Mouse (Mus musculus) stomach, embryonic 15.5 days (tissue): Measurements from ENCODE around the gene Cabp1. TPM values are rescaled to one million over a fixed set of nuclear protein-coding genes. Genes with fewer than 3 reads are reported as not detected.
A peak's percentile ranks its signal among the peaks of the same experiment; 100 is the strongest.

ENCODE experiments used
- ATAC-seq: fragments of 200-750 bp; cut with Nextera tagmentation; 2 replicates; pipeline ENCODE4 v1.8.0; 2017; ENCODE audit warnings: low read depth, moderate number of reproducible peaks, moderate TSS enrichment; ENCODE audit not compliant: insufficient read depth, low FRiP score
- H3K27ac ChIP-seq: fragments of 300-500 bp; sonication (generic); 2 replicates; pipeline ENCODE4 v1.5.1; 2015; ENCODE audit warnings: mild to moderate bottlenecking, inconsistent platforms
- H3K27me3 ChIP-seq: fragments of 300-500 bp; sonication (generic); replicated peaks from 2 replicates; pipeline ENCODE4 v1.6.1; 2015; ENCODE audit warnings: inconsistent platforms
- H3K36me3 ChIP-seq: fragments of 300-500 bp; sonication (generic); 2 replicates; pipeline ENCODE4 v1.6.1; 2015; ENCODE audit warnings: inconsistent platforms
- H3K4me1 ChIP-seq: fragments of 300-500 bp; sonication (generic); 2 replicates; pipeline ENCODE4 v1.6.1; 2015; ENCODE audit warnings: inconsistent platforms
- H3K4me2 ChIP-seq: fragments of 300-500 bp; sonication (generic); 2 replicates; pipeline ENCODE4 v1.6.1; 2015; ENCODE audit warnings: mild to moderate bottlenecking, inconsistent platforms
- H3K4me3 ChIP-seq: fragments of 300-500 bp; sonication (generic); replicated peaks from 2 replicates; pipeline ENCODE4 v1.5.1; 2015; ENCODE audit warnings: inconsistent platforms
- H3K9ac ChIP-seq: fragments of 300-500 bp; sonication (generic); 2 replicates; pipeline ENCODE4 v1.6.1; 2015; ENCODE audit warnings: inconsistent platforms
- H3K9me3 ChIP-seq: fragments of 300-500 bp; sonication (generic); 2 replicates; pipeline ENCODE4 v1.6.1; 2016; ENCODE audit warnings: inconsistent platforms
- WGBS: fragments of 180-500 bp; shearing (Covaris S2); methylation state at CpG from one replicate; pipeline ENCODE4 v1.1.7; 2015; 5-methylcytosine and 5-hydroxymethylcytosine counted together
- polyA plus RNA-seq: library from polyadenylated mRNA; unstranded; fragments of >200 nt; fragmentation: Nextera tagmentation; extraction: Ambion mirVana; gene quantifications from 2 replicates; pipeline ENCODE4 v1.2.1, GENCODE M21; 2015

Gene Cabp1
- polyA plus RNA-seq, 1 experiment from 2014 or later = 1.6 TPM

DNA sequence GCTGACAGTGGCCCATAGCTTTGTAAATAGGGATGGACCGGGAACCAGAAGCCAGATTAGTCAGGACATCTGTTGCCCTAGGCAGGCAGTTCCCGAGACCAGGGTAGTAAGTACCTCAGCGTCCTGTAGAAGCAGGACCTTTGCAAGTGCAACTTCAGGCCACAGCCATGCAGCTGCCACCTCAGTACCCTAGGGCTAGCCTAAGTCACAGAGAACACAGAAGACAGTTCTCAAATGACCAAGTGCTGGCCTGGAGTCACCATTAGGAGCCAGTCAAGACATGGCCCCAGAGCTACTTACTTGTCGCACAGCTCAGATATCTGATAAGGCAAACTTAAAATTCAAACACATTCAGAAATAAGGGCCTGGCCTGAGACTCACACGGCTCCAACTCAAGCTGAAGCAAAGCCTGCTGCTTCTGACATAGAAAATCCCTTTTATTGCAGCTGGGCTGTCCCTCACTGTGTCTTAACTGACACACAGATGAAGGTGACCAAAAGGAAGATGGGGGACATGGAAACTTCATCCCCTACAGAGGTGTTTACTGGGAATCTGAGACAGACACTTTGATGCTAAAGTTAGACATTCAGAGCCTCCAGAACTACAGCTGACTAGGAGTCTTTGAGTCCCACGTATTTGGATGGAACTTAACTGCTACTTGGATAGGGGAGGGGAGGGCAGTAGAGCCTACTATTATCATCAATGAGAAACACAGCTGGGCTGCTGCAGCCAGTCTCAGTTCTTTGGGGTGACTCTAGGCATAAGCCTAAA, 48.0 kb downstream of the Cabp1 start:
- Histone ChIP-seq H3K36me3 (peaks cover 50% of the 10 kb centered on the region), H3K27ac (no peak overlapping the region), H3K4me2 (no peak overlapping the region), H3K27me3 (no peaks in the 10 kb centered on the region), H3K9ac (no peak overlapping the region), H3K9me3 (no peaks in the 10 kb centered on the region), H3K4me1 (no peaks in the 10 kb centered on the region), H3K4me3 (no peak overlapping the region)
- WGBS = 77% methylated on average over 6 of the region's 6 CpGs
- ATAC-seq = no peak

GRCm38 (mm10) chr5:115145253-115145968, 48.8 kb downstream of the Cabp1 start:
- peaks cover 43% of the 10 kb centered on the region for H3K36me3 ChIP-seq
- WGBS = 77% methylated on average over 11 of the region's 11 CpGs
- H3K27ac ChIP-seq = no peak overlapping the region

DNA sequence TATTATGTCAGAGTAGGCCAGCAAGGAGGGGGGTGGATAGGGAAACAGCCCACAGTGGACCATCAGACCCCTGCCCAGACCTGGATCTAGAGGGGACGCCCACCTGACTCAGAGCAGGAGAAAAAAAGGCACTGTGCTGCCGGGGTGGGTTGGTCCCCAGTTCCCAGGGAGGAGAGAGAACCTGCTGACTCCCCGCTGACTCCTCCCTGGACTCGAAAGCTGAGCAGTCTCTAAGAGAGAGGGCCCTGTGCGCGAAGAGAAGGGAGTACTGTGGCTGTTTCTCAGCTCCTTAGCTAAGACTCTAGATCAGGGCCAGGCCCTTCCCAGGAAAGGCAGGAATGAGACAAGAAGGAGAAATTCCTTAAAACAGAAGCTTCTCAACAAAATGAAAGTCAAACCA, 49.7 kb downstream of the Cabp1 start:
- Histone ChIP-seq H3K27ac (no peak overlapping the region), H3K9ac (no peak overlapping the region), H3K9me3 (no peaks in the 10 kb centered on the region), H3K27me3 (no peaks in the 10 kb centered on the region), H3K4me2 (no peak overlapping the region), H3K4me3 (no peak overlapping the region), H3K4me1 (no peaks in the 10 kb centered on the region), H3K36me3 (peaks cover 34% of the 10 kb centered on the region)
- no peak for ATAC-seq
- 63% methylated on average over 6 of the region's 6 CpGs for WGBS

More at GRCm38 (mm10) chr5:115145253-115145968, 48.8 kb downstream of the Cabp1 start:
- H3K4me3 ChIP-seq = no peak overlapping the region
- H3K27me3 ChIP-seq = no peaks in the 10 kb centered on the region
- ATAC-seq = no peak
- H3K9ac ChIP-seq = no peak overlapping the region
- H3K4me1 ChIP-seq = no peaks in the 10 kb centered on the region
- H3K4me2 ChIP-seq = no peak overlapping the region
- H3K9me3 ChIP-seq = no peaks in the 10 kb centered on the region

DNA sequence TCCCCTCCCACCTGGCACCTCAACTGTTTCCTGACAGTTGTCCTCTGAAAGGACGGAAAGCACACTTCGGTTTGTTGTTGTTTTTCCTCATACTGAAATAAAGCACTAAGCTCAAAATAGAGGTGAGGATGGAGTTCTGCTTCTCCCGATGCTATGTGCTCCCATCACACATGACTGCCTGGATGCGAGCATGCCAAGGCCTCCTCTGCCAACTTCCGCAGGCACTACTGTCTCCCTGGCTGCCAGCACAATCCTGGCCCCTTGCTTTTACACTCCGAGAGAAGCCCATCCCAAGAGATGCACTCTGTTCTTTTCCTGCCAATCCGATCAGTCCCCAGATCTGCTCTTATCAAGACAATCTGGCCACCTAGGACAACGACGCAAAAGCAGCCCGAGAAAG, 50.6 kb downstream of the Cabp1 start:
- no peak overlapping the region for H3K4me2 ChIP-seq
- no peaks in the 10 kb centered on the region for H3K4me1 ChIP-seq
- no peak overlapping the region for H3K4me3 ChIP-seq
- no peaks in the 10 kb centered on the region for H3K9me3 ChIP-seq
- H3K27me3 ChIP-seq = no peaks in the 10 kb centered on the region
- 72% methylated on average over 10 of the region's 10 CpGs for WGBS
- peaks cover 30% of the 10 kb centered on the region for H3K36me3 ChIP-seq
- ATAC-seq = no peak
- no peak overlapping the region for H3K9ac ChIP-seq
- H3K27ac ChIP-seq = no peak overlapping the region

- Histone ChIP-seq H3K4me3 (no peak overlapping the region), H3K36me3 (peaks cover 17% of the 10 kb centered on the region), H3K27me3 (no peaks in the 10 kb centered on the region), H3K27ac (no peak overlapping the region), H3K9ac (no peak overlapping the region), H3K9me3 (no peaks in the 10 kb centered on the region), H3K4me1 (no peaks in the 10 kb centered on the region), H3K4me2 (no peak overlapping the region)
- ATAC-seq = no peak
- WGBS = 91% methylated on average over 9 of the region's 9 CpGs
Observed at GRCm38 (mm10) chr5:115142166-115142697, 51.9 kb downstream of the Cabp1 start.

DNA sequence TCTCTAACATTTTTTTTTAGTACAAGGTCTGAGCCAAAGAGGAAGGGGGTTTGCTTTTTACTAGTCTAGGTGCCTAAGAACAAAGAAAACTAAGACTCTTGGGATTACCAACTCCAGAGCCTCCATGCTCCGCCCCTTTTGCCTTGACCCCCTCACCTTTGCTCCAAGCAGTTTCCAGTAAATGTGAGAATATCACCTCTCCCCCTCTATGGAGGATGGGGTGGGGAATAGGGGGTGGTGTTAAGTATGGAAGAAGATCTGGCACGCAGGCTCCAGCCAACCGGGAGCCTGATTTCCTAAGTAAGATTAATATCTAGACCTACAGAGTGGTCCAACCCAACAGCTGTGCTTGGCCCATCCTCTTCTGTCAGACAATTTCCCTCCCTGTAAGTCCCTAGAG, 53.5 kb downstream of the Cabp1 start:
- Histone ChIP-seq H3K36me3 (peaks cover 4% of the 10 kb centered on the region; the same call in 1 of the 2 replicates), H3K4me3 (no peak overlapping the region), H3K27ac (no peak overlapping the region), H3K9ac (no peak overlapping the region), H3K4me2 (no peak overlapping the region), H3K9me3 (no peaks in the 10 kb centered on the region), H3K27me3 (no peaks in the 10 kb centered on the region), H3K4me1 (no peaks in the 10 kb centered on the region)
- no peak for ATAC-seq
- 41% methylated on average over 3 of the region's 3 CpGs for WGBS

- Histone ChIP-seq H3K27me3 (no peaks in the 10 kb centered on the region), H3K36me3 (0 out of 2 replicates have a peak, but pooled peaks cover 2% of the 10 kb centered on the region)
Observed at GRCm38 (mm10) chr5:115139124-115139523, 55.1 kb downstream of the Cabp1 start.

GRCm38 (mm10) chr5:115134234-115135165, 59.7 kb downstream of the Cabp1 start, which contains the start of gene Unc119b:
Gene Unc119b (minus strand): TSS chr5:115134975.
- no peaks in the 10 kb centered on the region for H3K36me3 ChIP-seq
- H3K27me3 ChIP-seq = no peaks in the 10 kb centered on the region
- 0 out of 2 replicates have a peak within 1 kb of the TSS, but pooled peaks have one; percentile 41 for H3K27ac ChIP-seq
- under 1% methylated on average over 76 of the region's 81 CpGs for WGBS
- peaks cover 14% of the 10 kb centered on the region for H3K4me1 ChIP-seq
- H3K9ac ChIP-seq = peak within 1 kb of the TSS; percentile 78
- H3K9me3 ChIP-seq = no peaks in the 10 kb centered on the region
- peak; percentile 94 for ATAC-seq
- H3K4me3 ChIP-seq = peak within 1 kb of the TSS; percentile 81
- H3K4me2 ChIP-seq = peak within 1 kb of the TSS; percentile 94

More at GRCm38 (mm10) chr5:115139124-115139523, 55.1 kb downstream of the Cabp1 start:
- Histone ChIP-seq H3K4me2 (no peak overlapping the region), H3K4me1 (no peaks in the 10 kb centered on the region), H3K27ac (no peak overlapping the region), H3K9me3 (no peaks in the 10 kb centered on the region), H3K4me3 (no peak overlapping the region), H3K9ac (no peak overlapping the region)
- ATAC-seq = no peak
- WGBS = 56% methylated on average over 4 of the region's 4 CpGs

- Histone ChIP-seq H3K4me1 (peaks cover 14% of the 10 kb centered on the region), H3K4me3 (peak overlapping the region; percentile 81), H3K36me3 (0 out of 2 replicates have a peak, but pooled peaks cover 4% of the 10 kb centered on the region), H3K27me3 (no peaks in the 10 kb centered on the region), H3K9ac (peak overlapping the region; percentile 6; the same call in 1 of the 2 replicates), H3K4me2 (peak overlapping the region; percentile 94), H3K27ac (no peak overlapping the region), H3K9me3 (no peaks in the 10 kb centered on the region)
- 57% methylated on average over 6 of the region's 6 CpGs for WGBS
- ATAC-seq = no peak
Observed at GRCm38 (mm10) chr5:115133358-115134066, 60.7 kb downstream of the Cabp1 start.

DNA sequence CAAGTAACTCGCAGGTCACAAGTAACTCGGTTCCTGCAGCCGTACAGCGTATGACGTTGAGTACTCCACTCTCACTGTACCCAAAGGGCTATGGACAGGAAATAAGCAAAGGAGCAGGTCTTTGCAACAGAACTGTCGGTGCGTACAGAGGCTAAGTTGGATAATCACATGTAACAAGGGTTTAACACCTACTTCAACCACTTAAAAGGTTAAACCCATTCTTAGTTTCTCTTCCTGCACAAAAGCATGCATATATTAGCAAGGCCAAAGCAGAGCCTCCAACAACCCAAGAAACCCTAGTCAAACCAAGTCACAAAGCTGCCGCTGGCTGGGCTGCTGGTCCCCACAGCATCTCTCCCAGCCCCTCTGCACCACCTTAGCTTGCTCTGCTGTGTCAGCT, 61.7 kb downstream of the Cabp1 start:
- no peak for ATAC-seq
- Histone ChIP-seq H3K9ac (0 out of 2 replicates have a peak overlapping the region, but pooled peaks have one; percentile 6), H3K4me3 (no peak overlapping the region), H3K4me1 (peaks cover 14% of the 10 kb centered on the region), H3K27me3 (no peaks in the 10 kb centered on the region), H3K9me3 (no peaks in the 10 kb centered on the region), H3K36me3 (0 out of 2 replicates have a peak, but pooled peaks cover 6% of the 10 kb centered on the region), H3K27ac (no peak overlapping the region), H3K4me2 (no peak overlapping the region)
- 89% methylated on average over 8 of the region's 8 CpGs for WGBS

- Histone ChIP-seq H3K36me3 (peaks cover 18% of the 10 kb centered on the region), H3K9me3 (no peaks in the 10 kb centered on the region), H3K4me2 (no peak overlapping the region), H3K27ac (no peak overlapping the region), H3K27me3 (no peaks in the 10 kb centered on the region), H3K4me1 (peaks cover 18% of the 10 kb centered on the region), H3K4me3 (no peak overlapping the region), H3K9ac (no peak overlapping the region)
- no peak for ATAC-seq
- WGBS = 89% methylated on average over 6 of the region's 6 CpGs
Observed at GRCm38 (mm10) chr5:115129328-115129727, 64.9 kb downstream of the Cabp1 start.
